Mouse (Mus musculus) left cerebral cortex, adult 9 months (tissue): ENCODE measurements around the gene B230118H07Rik.
"Not testable (repeated sequence)": the region's sequence is repeated elsewhere in the genome, so short reads cannot be mapped to it uniquely, and the experiment has no call there.

Experiments used
- DNase-seq, 2 experiments: peaks; one replicate each; pipeline ENCODE4 v3.0.0; 2022; ENCODE audit warnings: low spot score in 2 of 2

Gene B230118H07Rik

DNA sequence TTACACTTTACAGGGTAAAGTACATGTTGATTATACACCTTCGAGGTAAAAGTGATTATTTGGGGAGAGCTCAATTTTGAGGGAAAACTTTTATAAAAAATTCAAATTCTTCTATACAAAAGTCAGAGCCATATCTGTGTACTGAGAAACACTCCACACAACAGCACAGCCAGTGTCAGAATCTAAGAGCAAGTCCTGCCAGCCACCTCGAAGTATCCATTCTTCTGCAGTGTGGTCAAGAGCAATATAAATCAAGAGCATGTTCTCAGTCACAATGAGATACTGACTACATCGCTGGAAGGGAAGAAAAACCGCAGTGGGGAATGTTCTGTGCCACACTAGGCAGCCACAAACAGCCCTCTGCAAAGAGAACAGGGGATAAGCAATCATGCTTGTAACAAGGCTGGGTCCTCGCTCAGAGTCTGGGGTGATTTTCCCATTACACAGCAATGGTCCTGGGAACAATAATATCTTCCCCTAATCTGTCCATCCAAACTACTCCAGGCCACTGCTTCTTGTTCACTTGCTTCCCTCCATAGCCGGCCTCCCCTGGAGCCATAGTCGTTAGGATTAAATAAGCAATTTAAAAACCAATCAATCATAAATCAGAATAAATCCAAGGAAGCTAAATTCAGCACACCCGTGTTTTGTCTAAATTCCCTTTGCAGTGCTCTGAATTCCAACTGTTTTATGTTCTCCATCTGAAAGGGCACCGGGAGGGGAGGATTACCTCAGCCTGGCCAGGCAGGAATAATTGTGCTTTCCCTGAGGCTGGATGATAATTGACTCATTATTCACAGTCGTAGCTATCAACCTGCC lies 57.1 kb downstream of the B230118H07Rik start:
- no peak for DNase-seq

DNA sequence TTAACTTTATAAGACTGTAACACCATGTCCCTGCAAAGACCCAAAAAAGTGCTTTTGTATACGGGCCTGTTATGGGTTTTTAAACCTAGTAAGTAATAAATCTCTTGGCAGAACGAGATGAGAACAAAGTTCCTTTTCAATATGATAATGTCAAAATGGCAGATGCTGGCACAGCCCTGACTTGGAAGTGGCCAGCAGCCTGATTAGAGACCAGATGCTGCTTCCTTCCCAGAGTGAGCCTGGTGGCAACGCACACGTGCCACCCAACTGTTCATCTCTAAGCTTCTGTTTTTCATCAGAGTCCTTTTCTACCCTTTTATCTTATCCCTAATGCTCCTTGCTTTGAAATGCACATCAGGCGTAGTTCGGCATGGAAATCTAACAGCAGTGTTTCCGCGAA lies 58.0 kb downstream of the B230118H07Rik start:
- DNase-seq, result no peak

DNA sequence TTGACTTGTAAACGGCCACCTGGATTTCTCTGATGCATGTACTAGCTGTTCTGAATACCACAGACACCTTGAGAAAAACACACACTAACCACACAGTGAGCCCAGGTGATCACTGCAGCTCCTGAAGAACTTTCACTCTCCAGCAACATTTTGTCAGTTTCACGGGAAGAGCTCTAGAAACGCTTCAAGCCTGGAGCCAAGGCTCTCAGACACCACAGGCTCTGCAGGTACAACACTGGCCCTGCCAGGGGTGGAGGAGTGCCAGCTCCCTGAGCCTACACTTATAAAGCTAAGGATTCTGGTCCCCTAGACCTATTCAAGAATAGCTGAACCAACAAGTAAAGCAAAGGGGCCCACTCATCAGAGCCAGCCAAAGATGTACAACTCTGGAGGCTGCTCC lies 67.9 kb downstream of the B230118H07Rik start:
- DNase-seq, result no peak

DNA sequence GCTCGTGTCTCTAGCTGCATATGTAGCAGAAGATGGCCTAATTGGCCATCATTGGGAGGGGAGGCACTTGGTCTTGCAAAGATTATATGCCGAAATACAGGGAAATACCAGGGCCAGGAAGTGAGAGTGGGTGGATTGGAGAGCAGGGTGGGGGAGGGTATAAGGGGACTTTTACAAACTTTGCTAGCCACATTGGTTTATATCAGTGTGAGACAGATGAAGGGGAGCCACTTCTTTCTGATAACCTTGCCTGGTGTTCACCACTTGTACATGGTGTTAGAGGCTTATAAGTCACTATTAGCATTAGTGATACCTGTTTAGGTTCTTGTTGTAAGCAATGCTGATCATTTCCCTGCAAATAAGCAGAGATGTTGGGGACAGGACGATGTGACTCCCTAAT lies 68.4 kb downstream of the B230118H07Rik start:
- DNase-seq, result no peak

DNA sequence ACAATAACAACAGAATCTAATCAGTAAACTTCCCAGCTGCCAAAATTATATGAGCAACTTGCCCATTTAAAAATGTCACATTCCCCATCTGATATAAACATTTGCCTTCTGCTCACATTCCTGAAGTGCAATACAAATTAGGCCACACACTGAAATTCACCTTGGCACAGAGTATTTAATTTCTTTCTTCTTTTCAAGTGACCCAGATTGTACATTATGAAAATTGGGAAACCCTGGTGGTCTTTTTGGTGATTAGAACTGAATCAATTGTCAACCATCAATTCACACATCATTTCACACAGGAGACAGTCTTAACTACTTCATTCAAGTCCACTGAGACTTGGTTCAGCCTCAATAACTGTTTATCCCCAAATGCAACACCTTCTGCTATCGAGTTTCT lies 68.9 kb downstream of the B230118H07Rik start:
- DNase-seq, result no peak

DNA sequence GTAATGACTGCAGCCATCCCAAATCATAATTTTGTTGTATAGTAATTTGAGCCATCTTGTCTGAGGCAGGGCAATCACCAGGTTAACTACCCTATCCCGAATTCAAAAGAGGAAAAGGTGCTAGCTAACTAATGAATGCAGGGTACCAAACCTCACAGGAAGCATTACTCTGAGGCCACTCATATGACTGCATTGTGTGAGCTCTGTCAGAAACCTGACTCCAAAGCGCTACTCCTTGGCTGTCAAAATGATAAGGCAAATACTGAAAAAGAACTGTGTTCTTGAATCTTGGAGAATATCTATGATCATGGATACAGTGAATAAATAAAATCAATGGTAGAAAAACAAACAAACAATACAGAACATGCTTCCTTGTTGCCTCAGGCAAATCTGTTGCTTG lies 69.3 kb downstream of the B230118H07Rik start:
- DNase-seq, result no peak

DNA sequence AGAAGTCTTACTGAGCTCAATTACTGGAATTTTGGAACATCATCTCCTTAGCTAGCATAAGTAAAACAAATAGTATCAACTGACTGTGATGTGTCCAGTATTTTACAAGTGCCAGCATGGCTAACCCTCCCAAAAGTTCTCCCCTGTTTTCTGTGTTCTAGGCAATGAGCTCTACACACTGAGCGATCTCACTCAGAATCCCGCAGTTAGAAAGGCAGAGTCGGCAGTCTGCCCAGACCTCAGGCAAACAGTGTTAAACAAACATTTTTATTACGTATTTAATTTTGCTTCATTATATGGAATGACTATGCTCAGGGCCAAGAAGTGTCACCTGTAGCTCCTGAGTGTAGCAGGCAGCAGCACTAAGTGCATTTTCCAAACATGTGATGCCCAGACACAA lies 72.1 kb downstream of the B230118H07Rik start:
- DNase-seq, result no peak

DNA sequence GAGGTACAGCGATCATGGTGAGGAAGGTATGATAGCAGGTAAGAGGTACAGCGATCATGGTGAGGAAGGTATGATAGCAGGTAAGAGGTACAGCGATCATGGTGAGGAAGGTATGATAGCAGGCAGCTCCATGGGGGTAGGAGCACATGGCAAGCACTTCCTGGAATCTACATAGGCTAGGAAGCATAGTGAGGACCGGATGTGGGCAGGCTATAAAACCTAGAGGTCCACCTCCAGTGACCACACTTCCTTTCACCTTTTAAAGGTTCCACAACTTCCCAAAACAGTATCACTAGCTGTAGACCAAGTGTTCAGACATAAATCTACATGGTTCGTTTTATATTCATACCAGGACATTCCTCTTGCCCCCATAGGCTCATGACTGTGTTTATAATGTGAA lies 80.1 kb downstream of the B230118H07Rik start:
- DNase-seq, result no peak

DNA sequence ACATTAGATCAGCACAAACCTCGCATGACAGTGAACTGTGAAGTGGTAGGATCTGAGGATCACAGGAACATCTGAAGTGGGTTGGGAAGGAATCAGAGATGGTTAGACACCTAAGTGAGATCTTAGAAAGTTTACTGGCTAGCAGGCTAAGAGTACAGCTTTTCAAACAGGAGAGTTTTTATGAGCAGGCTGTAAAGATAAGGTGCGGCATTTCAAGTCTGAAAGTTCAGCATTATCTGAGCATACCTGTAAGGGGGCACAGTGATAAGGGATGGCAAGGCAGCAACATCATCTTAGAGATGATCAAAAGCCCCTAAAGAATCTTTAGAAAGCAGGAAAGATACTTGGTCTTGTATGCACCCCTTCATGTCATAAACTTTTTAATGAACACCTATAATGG lies 81.8 kb downstream of the B230118H07Rik start:
- DNase-seq, result no peak

DNA sequence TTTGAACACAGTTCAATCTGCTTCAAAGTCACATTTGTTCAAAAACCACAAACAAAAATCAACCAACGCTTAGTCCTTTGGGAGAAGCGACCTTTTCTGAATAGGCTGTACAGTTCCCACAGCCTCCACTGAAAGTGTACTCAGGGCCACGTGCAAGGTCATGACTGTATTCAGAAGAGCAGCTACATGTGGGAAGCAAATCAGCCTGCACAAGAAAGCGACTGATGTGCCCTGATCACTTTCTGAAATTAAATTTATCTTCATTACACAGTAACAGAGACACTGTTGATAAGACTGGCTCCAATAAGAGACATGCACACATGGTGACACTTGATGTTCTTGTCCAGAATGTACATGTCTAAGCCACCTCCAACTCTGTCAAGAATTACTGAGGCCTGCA lies 85.6 kb downstream of the B230118H07Rik start:
- no peak for DNase-seq

DNA sequence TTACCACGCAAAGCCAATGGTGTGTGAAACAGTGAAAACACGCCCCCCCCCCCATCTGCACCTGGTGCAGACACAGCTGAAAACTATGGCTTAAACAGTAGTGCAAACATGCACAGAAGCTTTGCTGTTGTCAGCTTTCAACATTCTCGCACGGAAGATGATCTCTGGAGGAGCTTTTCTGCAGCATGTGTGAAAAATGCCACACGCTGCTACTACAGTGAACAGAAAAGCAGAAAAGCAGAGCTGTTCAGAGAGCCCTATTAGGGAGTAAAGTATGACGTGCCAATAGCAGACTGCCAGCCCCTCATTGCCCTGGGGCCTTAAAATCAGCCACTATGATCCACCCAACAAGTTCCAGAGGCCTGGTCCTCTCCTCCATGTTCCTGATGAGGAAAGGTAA lies 86.1 kb downstream of the B230118H07Rik start:
- no peak for DNase-seq

DNA sequence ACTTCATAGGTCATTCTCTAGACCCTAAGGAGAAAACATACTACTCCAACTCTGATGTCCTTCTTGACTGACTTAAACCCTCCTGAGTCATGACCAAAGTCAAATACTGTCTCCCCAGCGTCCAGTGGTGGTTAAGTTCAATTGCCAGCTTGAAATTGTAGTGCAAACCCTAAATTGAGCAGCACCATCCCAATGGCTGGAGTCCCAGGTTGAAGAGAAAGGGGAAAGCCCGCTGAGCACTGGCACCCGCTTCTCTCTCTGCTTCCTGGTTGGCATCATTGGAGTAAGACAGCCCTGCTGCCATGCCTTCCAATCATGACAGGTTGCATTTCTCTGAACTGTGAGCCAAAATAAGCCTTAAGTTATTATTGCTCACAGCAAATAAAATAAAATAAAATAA lies 89.9 kb downstream of the B230118H07Rik start:
- DNase-seq, result no peak

DNA sequence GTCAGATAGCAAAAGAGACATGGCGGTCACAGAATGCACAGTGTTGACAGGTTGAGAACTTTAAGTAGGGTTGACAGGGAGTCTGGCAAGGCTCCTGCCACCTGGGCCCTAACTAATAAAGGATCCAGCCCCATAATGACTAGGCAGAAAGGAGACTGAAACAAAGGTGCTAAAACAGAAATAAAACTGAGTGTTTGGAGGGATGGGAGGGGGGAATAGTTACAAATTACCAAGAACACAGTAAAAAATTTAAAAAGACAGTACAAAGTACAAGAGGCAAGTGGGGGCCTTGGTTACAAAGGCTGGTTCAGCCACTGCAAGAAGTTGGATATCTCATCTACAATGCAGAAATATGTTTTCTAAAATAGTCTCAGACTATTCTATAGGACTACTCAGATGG lies 93.4 kb downstream of the B230118H07Rik start:
- DNase-seq, result no peak

DNA sequence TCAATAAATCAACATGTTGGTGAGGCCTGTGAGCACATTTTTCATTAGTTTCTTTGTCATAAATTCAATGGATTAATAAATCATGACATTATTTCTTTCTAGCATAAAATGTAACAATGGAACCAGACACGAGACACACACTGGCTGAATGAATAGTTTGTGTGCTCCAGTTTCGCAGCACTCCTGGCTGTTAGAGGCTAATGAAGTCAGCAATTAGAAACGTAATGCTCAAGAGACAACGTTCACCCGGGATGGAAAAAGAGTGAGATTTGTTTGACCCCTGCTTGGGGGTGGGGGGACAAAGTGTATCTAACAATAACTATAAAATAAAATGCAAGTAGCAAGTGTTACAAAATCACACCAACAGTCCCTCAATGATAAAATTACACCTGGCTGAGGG lies 95.5 kb downstream of the B230118H07Rik start:
- DNase-seq, result no peak

DNA sequence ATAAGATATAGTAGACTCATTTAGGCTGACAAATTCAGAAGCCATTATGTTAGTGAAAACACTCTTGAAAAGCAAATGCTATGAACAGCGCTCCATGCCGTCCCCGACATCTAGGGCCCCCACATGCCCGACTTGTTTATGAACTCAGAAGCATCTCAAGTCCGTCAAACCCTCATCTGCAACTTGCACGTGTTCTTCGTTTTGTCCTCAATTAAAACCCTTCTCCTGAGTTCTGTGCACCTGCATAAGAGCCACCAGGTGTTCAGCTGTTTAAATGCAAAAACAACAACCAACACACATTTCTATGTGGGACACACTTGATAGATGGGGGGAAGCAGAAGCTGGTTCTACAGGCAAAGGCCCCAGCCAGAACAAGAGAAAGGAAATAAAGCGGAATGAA lies 97.0 kb downstream of the B230118H07Rik start:
- DNase-seq, result no peak

DNA sequence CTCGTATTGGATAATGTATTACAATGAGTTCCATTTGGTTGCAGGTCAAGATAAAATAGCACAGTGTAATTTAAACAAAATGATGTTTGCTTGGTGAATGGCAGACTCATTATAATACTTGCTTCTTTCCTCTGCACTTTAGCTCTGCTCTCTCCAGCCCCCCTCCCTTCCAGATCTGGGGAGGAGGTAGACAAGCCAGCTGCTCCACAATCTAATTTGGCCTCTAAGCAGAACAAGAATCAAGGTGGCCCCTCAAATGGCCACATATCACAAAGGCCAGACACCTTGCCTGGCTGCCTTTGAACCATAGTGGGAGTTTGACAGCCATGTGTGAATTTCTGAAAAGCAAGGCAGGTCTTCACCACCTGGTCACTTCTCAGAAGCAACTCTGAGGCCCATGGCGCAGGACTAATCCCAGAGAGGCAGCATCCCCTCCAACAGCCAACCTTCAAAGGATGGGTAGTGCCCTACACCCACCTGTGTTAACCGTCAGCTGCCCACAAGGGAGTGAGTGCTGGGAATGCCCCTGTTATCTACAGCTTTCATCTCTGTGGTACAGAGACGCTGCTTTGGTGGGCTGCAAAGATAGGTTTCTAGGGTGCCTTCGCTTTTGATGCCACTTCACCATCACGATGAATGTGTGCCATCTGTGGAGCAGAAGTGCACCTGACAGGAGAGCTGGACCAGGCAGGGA lies 98.2 kb downstream of the B230118H07Rik start:
- no peak for DNase-seq

DNA sequence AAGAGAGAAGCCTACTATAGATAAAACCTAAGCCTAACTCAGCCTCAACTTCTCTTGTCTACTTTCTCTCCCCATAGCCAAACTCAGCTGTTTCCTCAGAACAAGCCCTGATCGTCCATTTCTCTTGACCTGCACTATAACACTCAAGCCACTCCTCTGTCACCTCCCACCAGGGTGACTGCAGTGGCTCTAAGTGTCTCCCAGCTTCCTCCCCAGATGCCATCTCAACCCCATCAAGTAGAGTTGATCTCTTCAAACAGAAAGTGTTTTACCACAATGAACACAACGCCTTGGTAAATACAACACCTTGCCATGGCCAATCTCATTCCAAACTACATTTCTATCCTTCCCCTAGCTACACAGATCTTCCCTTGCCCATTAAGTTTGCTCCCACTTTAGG lies 99.2 kb downstream of the B230118H07Rik start:
- no peak for DNase-seq

DNA sequence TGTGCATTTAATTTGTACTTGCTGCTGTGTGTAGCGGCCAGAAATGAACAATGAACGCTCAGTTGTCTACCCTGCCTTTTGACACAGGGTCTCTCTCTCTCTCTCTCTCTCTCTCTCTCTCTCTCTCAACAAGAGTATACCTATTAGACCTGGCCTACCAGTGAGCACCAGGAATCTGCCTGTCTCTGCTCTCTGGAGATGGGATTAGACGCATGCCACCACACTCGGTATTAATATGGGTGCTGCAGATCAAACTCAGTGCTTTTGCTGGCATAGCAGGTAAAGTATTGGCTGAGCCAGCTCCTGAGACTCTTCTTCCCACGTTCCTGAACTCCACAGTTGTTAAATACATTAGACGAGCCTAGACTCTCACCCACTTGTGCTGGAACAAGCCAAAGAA lies 100.5 kb downstream of the B230118H07Rik start:
- no peak for DNase-seq

DNA sequence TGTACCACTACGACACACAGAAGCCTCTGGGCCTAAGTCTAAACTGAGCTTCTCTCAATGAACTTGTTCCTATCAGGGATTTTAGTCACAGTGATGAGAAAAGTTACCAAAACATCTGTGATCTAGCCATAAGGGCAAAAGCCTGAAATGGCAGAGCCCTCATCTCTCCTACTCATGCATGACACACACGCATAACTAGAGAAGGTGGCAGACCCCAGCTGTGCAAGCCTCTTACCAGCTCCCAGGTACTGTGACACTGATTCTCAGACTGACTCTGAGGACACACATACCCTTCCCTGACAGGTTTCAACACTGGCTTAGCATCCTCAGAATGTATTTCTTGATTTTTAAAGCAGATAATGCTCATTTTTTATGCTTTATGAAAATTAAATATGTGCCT lies 103.7 kb downstream of the B230118H07Rik start:
- DNase-seq, result no peak

DNA sequence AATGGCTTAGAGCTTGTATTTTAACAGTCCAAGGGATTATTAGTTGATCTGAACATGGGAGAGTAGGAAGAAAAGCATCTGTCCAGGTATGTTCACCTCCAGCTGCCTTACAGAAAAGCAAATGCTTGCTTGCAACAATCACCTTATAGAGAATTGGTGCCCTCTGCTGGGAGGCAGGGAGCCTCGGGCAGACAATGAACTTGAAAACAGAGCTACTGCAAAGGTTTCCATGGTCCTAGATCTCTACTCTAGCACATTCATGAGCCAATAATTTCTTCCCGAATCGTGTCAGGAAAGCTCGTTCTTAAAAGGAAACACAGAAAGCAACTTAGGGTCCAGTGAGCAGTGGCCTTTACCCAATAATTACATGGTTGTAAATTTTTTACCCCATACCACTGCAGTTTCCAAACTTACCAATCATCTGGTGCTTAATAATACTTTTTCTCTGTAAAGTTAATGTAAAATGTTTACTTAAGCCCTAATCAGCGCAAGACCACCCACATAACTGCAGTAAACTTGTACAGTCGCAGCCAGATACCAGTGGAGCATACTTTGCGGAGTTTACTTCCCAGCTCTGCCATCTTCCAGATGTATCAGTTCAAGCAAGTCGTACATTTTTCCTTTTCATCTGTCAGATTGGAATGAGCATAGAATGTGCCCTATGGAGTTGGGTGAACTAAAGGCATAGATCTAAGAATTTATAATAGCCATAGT lies 105.5 kb downstream of the B230118H07Rik start:
- no peak for DNase-seq

DNA sequence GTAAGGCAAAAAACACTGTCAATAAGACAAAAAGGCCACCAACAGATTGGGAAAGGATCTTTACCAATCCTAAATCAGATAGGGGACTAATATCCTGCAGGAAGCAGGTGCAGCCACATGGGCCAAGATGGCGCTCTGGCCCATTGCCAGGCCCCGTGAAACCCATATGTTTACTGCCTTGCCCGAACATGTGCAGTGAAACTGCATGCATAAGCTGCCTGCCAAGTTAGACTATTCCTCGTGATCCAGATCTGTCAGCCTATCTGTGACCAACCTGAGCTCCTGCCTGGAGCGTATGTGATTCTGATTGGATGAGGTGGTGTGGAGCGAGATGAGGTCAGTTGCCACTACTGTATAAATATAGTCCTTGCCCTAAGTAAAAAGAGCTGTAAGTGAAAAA lies 112.4 kb downstream of the B230118H07Rik start:
- DNase-seq, result not testable (repeated sequence)

DNA sequence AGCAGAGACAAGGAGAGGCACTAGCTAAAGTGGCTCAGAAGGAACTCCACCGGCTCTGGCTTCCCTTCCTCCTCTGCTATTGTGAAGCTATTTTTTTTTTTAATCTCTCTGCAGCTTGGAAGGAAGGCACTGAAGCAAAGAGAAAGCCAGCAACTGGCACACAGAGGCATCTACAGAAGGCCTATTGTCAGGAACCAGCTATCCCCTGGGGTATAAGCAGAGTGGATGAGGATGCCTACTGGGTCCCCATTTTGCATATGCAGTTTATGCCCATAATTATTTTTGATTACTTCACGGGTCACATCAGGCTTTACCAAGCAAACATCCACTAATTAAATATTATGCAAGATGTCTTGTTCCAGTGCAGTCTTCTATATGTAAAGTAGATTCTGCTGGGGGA lies 115.6 kb downstream of the B230118H07Rik start:
- DNase-seq, result no peak
